Mouse (Mus musculus): Measurements from ENCODE around the gene Angptl3.

The Angptl3 gene

DNA sequence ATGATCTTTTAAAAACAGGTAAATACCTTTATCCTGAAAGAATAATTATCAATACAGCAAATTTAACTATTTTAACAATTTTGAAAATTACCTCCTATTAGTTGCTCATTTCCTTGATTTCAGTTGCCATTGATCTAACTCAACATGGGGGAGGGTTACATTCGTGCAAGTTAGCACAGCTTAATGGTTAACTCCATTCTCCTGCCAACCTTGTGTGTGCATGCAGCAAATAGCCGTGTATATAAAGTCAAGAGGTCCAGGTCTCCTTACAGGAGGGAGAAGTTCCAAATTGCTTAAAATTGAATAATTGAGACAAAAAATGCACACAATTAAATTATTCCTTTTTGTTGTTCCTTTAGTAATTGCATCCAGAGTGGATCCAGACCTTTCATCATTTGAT, at the start of gene Angptl3:
Gene Angptl3, plus strand, starts transcription at position 269 of the 400 bp plus-strand sequence.
- DNase-seq (ENCODE audit: extremely low read depth, low read depth), result no peak

DNA sequence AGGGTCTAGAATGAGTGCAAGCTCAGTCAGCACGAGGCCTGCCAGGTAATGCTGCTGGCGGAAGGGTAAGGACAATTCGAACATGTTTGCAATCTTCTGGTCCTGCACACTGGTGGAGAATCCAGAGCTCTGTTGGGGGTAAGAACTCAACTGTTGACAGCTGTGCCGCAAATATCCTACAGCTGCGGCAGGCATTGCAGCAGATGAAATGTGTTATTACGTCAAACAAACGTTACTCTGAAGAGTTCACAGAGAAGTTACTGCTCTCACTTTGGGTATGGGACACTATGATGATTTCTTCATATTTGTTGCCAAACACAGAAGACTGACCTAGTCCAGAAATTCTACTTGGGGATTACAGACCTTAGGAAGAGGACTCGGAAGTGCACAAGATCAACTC, 46.1 kb upstream of the Angptl3 start:
- DNase-seq (ENCODE audit: extremely low read depth, low read depth), result no peak

DNA sequence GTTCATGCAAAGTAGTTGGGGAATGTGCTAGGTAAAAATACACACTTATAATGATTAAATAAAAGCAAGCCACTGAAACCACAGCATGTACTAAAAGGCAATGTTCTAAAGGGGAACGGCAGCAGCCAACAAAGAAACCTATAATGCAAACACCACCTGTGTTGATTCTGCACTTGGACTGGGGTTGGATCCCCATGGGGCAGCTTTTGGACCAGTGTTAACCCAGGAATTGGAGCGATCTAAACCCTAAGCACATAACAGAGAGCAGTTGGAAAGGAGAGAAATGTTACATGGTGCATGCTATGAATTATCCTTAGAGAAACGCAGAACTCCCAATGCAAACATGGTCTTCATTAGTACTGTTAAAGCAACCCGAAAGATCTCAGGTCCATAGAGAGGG, 37.3 kb upstream of the Angptl3 start:
- no peak for DNase-seq (ENCODE audit: extremely low read depth, low read depth)

DNA sequence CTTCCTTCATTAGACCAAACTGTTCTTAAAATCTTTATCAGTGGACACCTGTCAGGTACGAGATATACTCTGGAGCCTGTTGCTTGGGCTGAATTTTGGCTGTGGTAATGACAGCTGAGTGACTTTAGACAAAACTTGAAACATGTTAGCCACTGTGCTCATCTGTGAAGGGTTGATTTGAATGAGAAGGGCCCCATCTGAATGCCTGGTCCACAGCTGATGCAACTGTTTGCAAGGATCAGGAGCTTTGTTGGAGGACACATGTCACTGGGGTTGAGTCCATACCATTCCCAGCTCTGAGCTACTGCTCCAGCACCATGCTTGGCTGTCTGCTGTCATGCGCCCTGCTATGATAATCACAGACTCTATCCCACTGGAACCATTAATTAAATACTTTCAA, 25.2 kb upstream of the Angptl3 start:
- DNase-seq (ENCODE audit: extremely low read depth, low read depth), result no peak

- DNase-seq (ENCODE audit: extremely low read depth, low read depth), result no peak
These were observed 24.4 kb upstream of the Angptl3 start for GRCm38 (mm10) chr4:99006319-99006718.

DNA sequence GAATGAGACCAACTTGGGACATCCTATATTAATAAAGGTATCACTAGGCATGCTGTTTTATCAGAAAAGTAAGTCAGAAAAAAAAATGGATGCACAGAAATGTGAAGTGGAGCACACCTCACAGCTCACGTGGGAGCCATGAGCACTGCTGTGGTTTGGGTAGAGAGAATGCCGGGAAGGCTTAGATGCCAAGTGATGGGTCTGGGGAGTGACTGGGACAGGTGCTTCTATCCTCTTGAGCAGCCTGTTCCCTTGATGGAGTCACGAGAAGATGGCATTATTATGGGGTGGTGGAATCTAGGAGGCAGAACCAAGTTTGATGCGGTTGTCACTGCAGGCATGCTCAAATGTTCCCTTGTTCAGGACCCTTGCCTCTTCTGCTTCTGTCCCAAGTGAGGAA, 19.7 kb upstream of the Angptl3 start:
- DNase-seq (ENCODE audit: extremely low read depth, low read depth), result no peak

DNA sequence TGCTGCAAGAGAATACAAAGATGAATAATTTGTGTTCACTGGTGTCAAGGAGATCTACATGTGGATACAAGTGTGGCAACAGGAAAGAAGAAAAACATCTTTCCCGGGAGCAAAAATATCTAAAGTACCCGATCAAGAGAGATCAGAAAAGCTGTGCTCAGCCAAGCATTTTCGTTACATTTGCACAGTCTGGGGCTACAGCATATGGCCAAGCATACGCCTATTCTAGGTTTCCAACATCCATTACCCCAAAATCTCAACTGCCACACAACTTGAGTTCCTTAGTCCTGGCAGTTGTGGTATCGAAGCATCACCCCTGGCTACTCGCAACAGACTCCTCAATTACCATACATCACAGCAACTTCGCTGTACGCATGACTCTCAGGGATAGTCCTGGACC, 8.5 kb upstream of the Angptl3 start:
- no peak for DNase-seq (ENCODE audit: extremely low read depth, low read depth)

- DNase-seq (ENCODE audit: extremely low read depth, low read depth), result no peak
These were observed 2.4 kb upstream of the Angptl3 start for GRCm38 (mm10) chr4:99028377-99028776.

DNA sequence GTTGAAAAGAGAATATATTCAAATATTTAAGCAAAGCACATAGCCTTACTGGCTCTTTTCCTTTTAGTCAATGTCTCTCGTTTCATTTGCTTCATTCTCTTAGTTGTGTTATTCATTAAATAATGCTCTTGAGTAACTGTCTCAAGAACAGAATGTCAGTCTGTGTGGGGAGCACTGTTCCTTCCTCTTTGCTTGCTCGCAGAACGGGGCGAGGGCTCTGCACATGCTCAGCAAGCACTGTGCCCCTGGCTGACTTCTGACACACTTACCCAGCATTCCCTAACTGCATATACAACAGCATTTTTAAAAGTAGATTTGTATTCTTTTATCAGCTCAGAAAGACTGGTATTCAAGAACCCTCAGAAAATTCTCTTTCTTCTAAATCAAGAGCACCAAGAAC, 2.2 kb downstream of the Angptl3 start:
- DNase-seq (ENCODE audit: extremely low read depth, low read depth), result no peak

GRCm38 (mm10) chr4:99044854-99045253, 14.1 kb downstream of the Angptl3 start:
- DNase-seq (ENCODE audit: extremely low read depth, low read depth), result no peak

DNA sequence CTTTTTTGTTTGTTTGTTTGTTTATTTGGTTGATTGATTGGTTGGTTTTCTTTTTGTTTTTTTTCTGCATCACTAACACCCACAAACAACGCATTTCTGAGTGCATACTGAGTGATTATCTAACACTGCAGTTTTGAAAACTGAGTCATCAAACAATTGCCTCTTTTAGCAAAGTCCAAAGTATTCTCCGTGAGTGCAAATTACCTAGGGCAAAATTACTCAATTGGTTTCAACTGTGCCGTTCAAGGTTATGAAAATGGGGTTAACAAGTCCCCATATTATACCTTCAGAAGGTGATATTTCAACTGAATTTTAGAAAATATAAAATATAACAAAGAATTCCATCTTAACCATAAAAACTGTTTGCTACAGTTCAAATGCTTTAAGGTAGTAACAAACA, 15.7 kb downstream of the Angptl3 start:
- DNase-seq (ENCODE audit: extremely low read depth, low read depth), result no peak

DNA sequence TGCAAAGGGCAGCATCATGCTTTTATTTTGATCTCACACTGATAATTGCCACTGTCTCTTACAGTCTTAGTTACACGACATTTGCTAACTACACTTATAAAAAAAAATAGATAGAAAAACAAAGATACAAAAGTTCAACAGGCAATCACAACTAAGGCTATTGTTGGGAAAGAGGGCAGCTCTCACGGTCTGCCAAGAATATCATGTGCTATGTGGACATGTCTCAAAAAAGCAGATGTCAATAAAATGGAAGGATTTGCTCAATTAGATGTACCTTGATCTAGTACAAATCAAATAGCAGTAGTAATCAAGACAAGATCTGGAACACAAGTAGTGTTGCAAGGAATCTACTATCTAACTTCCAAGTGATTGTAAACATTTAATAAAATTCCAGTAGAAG, 17.8 kb downstream of the Angptl3 start:
- no peak for DNase-seq (ENCODE audit: extremely low read depth, low read depth)

- no peak for DNase-seq (ENCODE audit: extremely low read depth, low read depth)
These were observed 33.8 kb downstream of the Angptl3 start for GRCm38 (mm10) chr4:99064524-99064923.

- no peak for DNase-seq (ENCODE audit: extremely low read depth, low read depth)
These were observed 38.1 kb downstream of the Angptl3 start for GRCm38 (mm10) chr4:99068806-99069205.

DNA sequence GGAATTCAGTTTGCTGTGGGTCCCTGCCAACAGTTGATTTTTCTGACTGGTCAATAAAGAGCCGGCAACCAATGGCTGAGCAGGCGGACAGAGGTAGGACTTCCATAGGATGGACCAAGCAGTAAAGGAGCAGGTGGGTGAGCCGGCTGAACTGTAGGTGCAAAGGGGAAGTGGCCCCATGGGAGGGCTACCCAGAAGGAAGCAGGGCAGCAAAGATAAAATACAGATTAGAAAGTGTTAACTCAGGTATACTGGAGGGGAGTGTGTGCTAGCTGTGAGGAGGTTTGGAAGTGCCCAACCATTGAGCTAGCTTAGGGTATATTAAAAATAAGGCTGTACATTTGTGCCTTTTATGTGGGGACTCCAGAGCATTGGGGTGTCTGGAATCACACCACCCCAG, 47.3 kb downstream of the Angptl3 start:
- DNase-seq (ENCODE audit: extremely low read depth, low read depth), result no peak

GRCm38 (mm10) chr4:99081169-99081568, 50.4 kb downstream of the Angptl3 start:
- DNase-seq (ENCODE audit: extremely low read depth, low read depth), result no peak

DNA sequence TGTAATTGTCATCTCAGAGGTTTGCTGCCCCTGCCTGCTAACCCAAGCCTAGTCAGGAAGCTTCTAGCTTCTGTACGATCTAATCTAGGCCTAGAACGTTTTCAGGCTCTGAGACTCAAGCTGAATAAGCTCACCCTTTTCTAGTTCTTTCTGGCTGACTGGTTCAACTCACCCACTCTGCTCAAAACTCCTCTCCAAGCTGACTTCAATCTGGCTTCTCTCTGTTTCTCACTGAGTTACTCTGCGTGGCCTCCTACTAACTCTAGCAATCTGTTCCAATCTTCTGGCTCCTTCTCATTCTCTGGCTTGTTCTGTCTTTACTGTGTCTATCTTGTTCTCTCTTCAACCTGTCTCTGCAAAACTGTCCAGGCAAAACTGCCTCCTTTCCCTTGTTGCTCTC, 53.1 kb downstream of the Angptl3 start:
- no peak for DNase-seq (ENCODE audit: extremely low read depth, low read depth)

DNA sequence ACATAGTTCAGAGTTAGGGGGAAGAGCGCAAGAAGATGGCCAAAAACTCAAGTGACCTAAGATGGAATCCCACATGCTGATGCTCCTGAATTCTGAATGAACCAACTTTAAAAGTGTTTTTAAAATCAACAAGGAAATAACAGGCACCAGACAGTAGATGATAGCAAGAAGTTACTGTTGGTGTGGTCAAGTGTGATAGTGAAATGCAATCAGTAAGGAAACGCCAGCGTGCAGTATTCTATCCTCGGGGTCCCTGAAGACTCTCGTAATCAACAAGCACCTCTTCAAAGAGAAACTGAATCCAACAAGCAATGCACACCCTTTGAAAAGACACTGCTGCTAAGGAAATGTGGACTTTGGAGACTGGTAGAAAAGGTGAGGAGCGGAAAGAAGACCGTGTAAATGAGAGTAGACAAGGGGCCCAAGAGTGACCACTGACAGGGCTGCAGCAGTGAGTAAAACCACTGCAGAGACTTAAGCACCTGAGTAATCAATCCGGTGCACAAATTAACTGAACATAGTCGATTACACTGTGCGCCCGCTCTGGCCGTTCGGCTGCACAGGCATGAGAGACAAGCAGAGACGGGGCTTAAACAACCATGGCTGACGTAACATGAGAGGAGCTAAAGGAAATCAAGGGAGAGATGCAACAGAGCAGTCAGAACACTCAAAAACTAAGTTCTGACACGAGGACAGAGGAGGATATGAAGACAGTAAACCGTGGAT, 57.2 kb downstream of the Angptl3 start:
- DNase-seq (ENCODE audit: extremely low read depth, low read depth), result peak; percentile 49

DNA sequence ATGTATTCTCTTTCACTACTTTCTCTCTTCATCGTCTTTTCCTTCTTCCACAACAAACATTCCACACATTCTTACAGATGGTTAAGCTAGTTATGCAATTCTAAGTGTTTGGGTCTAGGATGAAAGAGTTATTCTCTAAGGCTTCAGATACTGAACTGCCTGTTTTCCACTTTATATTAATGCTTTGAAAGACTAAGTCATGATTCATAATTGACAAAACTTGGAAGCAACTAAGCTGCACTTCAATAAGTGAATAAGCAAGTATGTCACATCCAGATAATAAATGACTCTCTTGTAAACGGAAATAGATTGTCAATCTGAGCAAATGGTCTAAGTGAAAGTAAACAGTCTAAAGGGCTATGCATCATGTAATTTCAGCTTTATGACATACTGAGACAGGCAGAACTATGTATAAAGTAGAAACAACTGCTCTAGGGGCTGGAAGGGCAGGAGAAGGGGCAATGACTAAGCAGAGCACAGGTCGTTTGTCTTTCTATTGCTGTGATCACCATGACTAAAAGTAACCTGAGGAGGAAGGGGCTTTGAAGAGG, 60.5 kb downstream of the Angptl3 start:
- DNase-seq (ENCODE audit: extremely low read depth, low read depth), result no peak

- no peak for DNase-seq (ENCODE audit: extremely low read depth, low read depth)
These were observed 61.0 kb downstream of the Angptl3 start for GRCm38 (mm10) chr4:99091777-99092176.

All from MEL-GATA-1-ER (cell line).